Mouse (Mus musculus) lung, adult 10 weeks (tissue): Measurements from ENCODE around the gene Gm6367. TPM values are rescaled to one million over a fixed set of nuclear protein-coding genes. Genes with fewer than 3 reads are reported as not detected.

Source experiments
- polyA plus RNA-seq: library from polyadenylated mRNA; stranded (reverse); fragments of 350-450 nt; fragmentation: Illumina TruSeq; extraction: RNeasy Lipid Tissue Mini Kit (QIAGEN cat#74804); gene quantifications from one replicate; pipeline ENCODE4 v1.2.3, GENCODE M21; 2014; ENCODE audit warnings: low read depth, low replicate concordance; ENCODE audit not compliant: insufficient read depth

Gene Gm6367
- polyA plus RNA-seq = not detected

GRCm38 (mm10) chr5:94988326-94988725, at the start of gene Gm6367:
Gm6367 (plus strand) TSS chr5:94988626.

Other genes with a start within 250 kb of the Gm6367 start
- gene Gm3183, start 123.2 kb upstream of the Gm6367 start, polyA plus RNA-seq = not detected
- gene Gm7942, start 118.3 kb downstream of the Gm6367 start, polyA plus RNA-seq = not detected
- gene Gm16513, start 194.0 kb downstream of the Gm6367 start, polyA plus RNA-seq = not detected